Mouse (Mus musculus) liver, embryonic 14.5 days (tissue): Measurements from ENCODE around the gene Kntc1.

Source experiments
- CTCF ChIP-seq: IDR thresholded peaks from 2 replicates; pipeline ENCODE4 v1.5.1; 2016; ENCODE audit warnings: antibody characterized with exemption, low read depth, control low read depth
- EP300 ChIP-seq: IDR thresholded peaks from 2 replicates; pipeline ENCODE4 v1.6.1; 2016; ENCODE audit warnings: antibody characterized with exemption, low read depth

DNA sequence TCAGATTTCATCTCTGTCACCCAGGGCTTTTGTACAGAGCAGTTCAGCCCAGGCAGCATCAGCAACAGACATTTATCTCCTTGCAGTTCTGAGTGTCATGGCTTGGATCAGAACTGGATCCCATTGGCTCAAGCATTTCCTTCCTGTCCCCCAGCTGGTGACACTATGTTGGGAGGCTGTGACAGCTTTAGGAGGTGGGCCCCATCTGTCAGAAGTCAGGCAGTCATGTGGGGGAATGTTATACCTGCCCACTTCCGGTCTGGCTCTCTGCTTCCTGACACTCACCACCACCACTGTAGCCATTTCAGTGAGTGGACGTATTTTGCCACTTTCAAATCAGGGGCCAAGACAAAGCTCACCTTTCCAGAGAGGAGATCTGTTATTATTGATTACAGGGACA lies 101.9 kb downstream of the Kntc1 start:
- TF ChIP-seq CTCF: no peak
- TF ChIP-seq EP300: no peak
